Mouse (Mus musculus) neural tube, embryonic 13.5 days (tissue): ENCODE measurements at regions not wholly inside any gene's neighbourhood (a gene's known extent, or its start where the extent isn't known, plus 50 kb on each side); places are given as distances from the start of the nearest gene placed in this dataset.

ENCODE experiments used
- ATAC-seq: fragments of 200-750 bp; cut with Nextera tagmentation; 2 replicates; pipeline ENCODE4 v1.8.0; 2017; ENCODE audit warnings: low read depth, mild to moderate bottlenecking, moderate TSS enrichment, moderate library complexity
- H3K27ac ChIP-seq: fragments of 300-500 bp; sonication (generic); replicated peaks from 2 replicates; pipeline ENCODE4 v1.5.1; 2015; ENCODE audit warnings: moderate library complexity, mild to moderate bottlenecking, inconsistent platforms
- H3K27me3 ChIP-seq: fragments of 300-500 bp; sonication (generic); 2 replicates; pipeline ENCODE4 v1.6.1; 2015; ENCODE audit warnings: mild to moderate bottlenecking, inconsistent platforms
- H3K36me3 ChIP-seq: fragments of 300-500 bp; sonication (generic); 2 replicates; pipeline ENCODE4 v1.6.1; 2015; ENCODE audit warnings: mild to moderate bottlenecking, inconsistent platforms
- H3K4me1 ChIP-seq: fragments of 300-500 bp; sonication (generic); replicated peaks from 2 replicates; pipeline ENCODE4 v1.6.1; 2015; ENCODE audit warnings: inconsistent platforms
- H3K4me2 ChIP-seq: fragments of 300-500 bp; sonication (generic); 2 replicates; pipeline ENCODE4 v1.6.1; 2015; ENCODE audit warnings: inconsistent platforms, mild to moderate bottlenecking, moderate library complexity
- H3K4me3 ChIP-seq: fragments of 300-500 bp; sonication (generic); 2 replicates; pipeline ENCODE4 v1.5.1; 2015; ENCODE audit warnings: mild to moderate bottlenecking, inconsistent platforms
- H3K9ac ChIP-seq: fragments of 300-500 bp; sonication (generic); 2 replicates; pipeline ENCODE4 v1.6.1; 2015; ENCODE audit warnings: moderate library complexity, mild to moderate bottlenecking, inconsistent platforms
- H3K9me3 ChIP-seq: fragments of 300-500 bp; sonication (generic); 2 replicates; pipeline ENCODE4 v1.6.1; 2016; ENCODE audit warnings: inconsistent platforms
- whole genome bisulfite sequencing: fragments of 180-500 bp; shearing (Covaris S2); methylation state at CpG from one replicate; pipeline ENCODE4 v1.1.7; 2015; 5-methylcytosine and 5-hydroxymethylcytosine counted together

GRCm38 (mm10) chr4:55812846-55813245 is 280.6 kb upstream of the Klf4 start:
- ATAC-seq = no peak
- 87% methylated on average over 8 of the region's 8 CpGs for WGBS
- H3K9me3 ChIP-seq = no peaks in the 10 kb centered on the region

GRCm38 (mm10) chr4:55811656-55812055 is 279.4 kb upstream of the Klf4 start:
- H3K9me3 ChIP-seq = no peaks in the 10 kb centered on the region
- no peaks in the 10 kb centered on the region for H3K4me1 ChIP-seq
- no peak for ATAC-seq
- H3K27ac ChIP-seq = no peak overlapping the region
- no peak overlapping the region for H3K4me3 ChIP-seq
- no peak overlapping the region for H3K9ac ChIP-seq
- no peak overlapping the region for H3K4me2 ChIP-seq
- no peaks in the 10 kb centered on the region for H3K27me3 ChIP-seq
- WGBS = 76% methylated on average over 3 of the region's 3 CpGs
- no peaks in the 10 kb centered on the region for H3K36me3 ChIP-seq

More at GRCm38 (mm10) chr4:55812846-55813245, 280.6 kb upstream of the Klf4 start:
- no peaks in the 10 kb centered on the region for H3K36me3 ChIP-seq
- no peak overlapping the region for H3K27ac ChIP-seq
- no peaks in the 10 kb centered on the region for H3K27me3 ChIP-seq
- H3K4me2 ChIP-seq = no peak overlapping the region
- no peaks in the 10 kb centered on the region for H3K4me1 ChIP-seq
- H3K4me3 ChIP-seq = no peak overlapping the region
- no peak overlapping the region for H3K9ac ChIP-seq

GRCm38 (mm10) chr4:55808501-55808900 is 276.2 kb upstream of the Klf4 start:
- no peak for ATAC-seq

GRCm38 (mm10) chr4:55806799-55807198 is 274.5 kb upstream of the Klf4 start:
- H3K27ac ChIP-seq = no peak overlapping the region
- no peaks in the 10 kb centered on the region for H3K4me1 ChIP-seq
- H3K9ac ChIP-seq = no peak overlapping the region
- H3K9me3 ChIP-seq = no peaks in the 10 kb centered on the region
- no peaks in the 10 kb centered on the region for H3K36me3 ChIP-seq
- no peak overlapping the region for H3K4me2 ChIP-seq
- H3K4me3 ChIP-seq = no peak overlapping the region
- H3K27me3 ChIP-seq = no peaks in the 10 kb centered on the region
- 86% methylated on average over 3 of the region's 3 CpGs for WGBS
- ATAC-seq = no peak

More at GRCm38 (mm10) chr4:55808501-55808900, 276.2 kb upstream of the Klf4 start:
- no peak overlapping the region for H3K4me3 ChIP-seq
- H3K4me1 ChIP-seq = no peaks in the 10 kb centered on the region
- no peak overlapping the region for H3K27ac ChIP-seq
- no peaks in the 10 kb centered on the region for H3K27me3 ChIP-seq
- H3K9me3 ChIP-seq = no peaks in the 10 kb centered on the region
- 74% methylated on average over 5 of the region's 5 CpGs for WGBS
- H3K36me3 ChIP-seq = no peaks in the 10 kb centered on the region
- no peak overlapping the region for H3K4me2 ChIP-seq
- no peak overlapping the region for H3K9ac ChIP-seq

- H3K9ac ChIP-seq = no peak overlapping the region
- no peaks in the 10 kb centered on the region for H3K4me1 ChIP-seq
- H3K9me3 ChIP-seq = no peaks in the 10 kb centered on the region
- no peak for ATAC-seq
- no peak overlapping the region for H3K27ac ChIP-seq
- H3K4me2 ChIP-seq = no peak overlapping the region
- no peaks in the 10 kb centered on the region for H3K36me3 ChIP-seq
- no peaks in the 10 kb centered on the region for H3K27me3 ChIP-seq
- no peak overlapping the region for H3K4me3 ChIP-seq
- 77% methylated on average over 6 of the region's 6 CpGs for WGBS
Measured at GRCm38 (mm10) chr4:55805255-55806051, 273.2 kb upstream of the Klf4 start.

- ATAC-seq = no peak
- no peak overlapping the region for H3K27ac ChIP-seq
- 88% methylated on average over 4 of the region's 4 CpGs for WGBS
- no peak overlapping the region for H3K4me2 ChIP-seq
- H3K4me1 ChIP-seq = no peaks in the 10 kb centered on the region
- H3K9ac ChIP-seq = no peak overlapping the region
- no peaks in the 10 kb centered on the region for H3K27me3 ChIP-seq
- H3K9me3 ChIP-seq = no peaks in the 10 kb centered on the region
- H3K4me3 ChIP-seq = no peak overlapping the region
- no peaks in the 10 kb centered on the region for H3K36me3 ChIP-seq
Measured at GRCm38 (mm10) chr4:55802101-55802500, 269.8 kb upstream of the Klf4 start.

GRCm38 (mm10) chr4:55798099-55798498 is 265.8 kb upstream of the Klf4 start:
- Histone ChIP-seq H3K4me2 (no peak overlapping the region), H3K27me3 (no peaks in the 10 kb centered on the region), H3K4me1 (no peaks in the 10 kb centered on the region), H3K9ac (no peak overlapping the region), H3K27ac (no peak overlapping the region), H3K36me3 (no peaks in the 10 kb centered on the region), H3K9me3 (no peaks in the 10 kb centered on the region), H3K4me3 (no peak overlapping the region)
- ATAC-seq = no peak
- 86% methylated on average over 6 of the region's 6 CpGs for WGBS

GRCm38 (mm10) chr4:55781329-55781847 is 249.1 kb upstream of the Klf4 start:
- Histone ChIP-seq H3K4me3 (no peak overlapping the region), H3K9me3 (no peaks in the 10 kb centered on the region), H3K4me2 (no peak overlapping the region), H3K27me3 (no peaks in the 10 kb centered on the region), H3K36me3 (no peaks in the 10 kb centered on the region), H3K9ac (no peak overlapping the region), H3K27ac (no peak overlapping the region), H3K4me1 (no peaks in the 10 kb centered on the region)
- no peak for ATAC-seq

GRCm38 (mm10) chr4:55779581-55779980 is 247.3 kb upstream of the Klf4 start:
- no peaks in the 10 kb centered on the region for H3K27me3 ChIP-seq
- H3K4me1 ChIP-seq = no peaks in the 10 kb centered on the region
- H3K9ac ChIP-seq = no peak overlapping the region
- ATAC-seq = no peak
- no peak overlapping the region for H3K4me3 ChIP-seq
- H3K27ac ChIP-seq = no peak overlapping the region
- H3K36me3 ChIP-seq = no peaks in the 10 kb centered on the region
- 77% methylated on average over 4 of the region's 4 CpGs for WGBS
- no peaks in the 10 kb centered on the region for H3K9me3 ChIP-seq
- no peak overlapping the region for H3K4me2 ChIP-seq

GRCm38 (mm10) chr4:55775858-55776257 is 243.6 kb upstream of the Klf4 start:
- Histone ChIP-seq H3K27me3 (no peaks in the 10 kb centered on the region), H3K4me1 (no peaks in the 10 kb centered on the region), H3K4me3 (no peak overlapping the region), H3K9ac (no peak overlapping the region), H3K4me2 (no peak overlapping the region), H3K9me3 (no peaks in the 10 kb centered on the region), H3K36me3 (no peaks in the 10 kb centered on the region), H3K27ac (no peak overlapping the region)
- no peak for ATAC-seq
- 84% methylated on average over 7 of the region's 7 CpGs for WGBS

GRCm38 (mm10) chr4:55774571-55774970 is 242.3 kb upstream of the Klf4 start:
- Histone ChIP-seq H3K4me2 (no peak overlapping the region), H3K4me3 (no peak overlapping the region), H3K9me3 (no peaks in the 10 kb centered on the region), H3K36me3 (no peaks in the 10 kb centered on the region), H3K27ac (no peak overlapping the region), H3K4me1 (no peaks in the 10 kb centered on the region), H3K9ac (no peak overlapping the region), H3K27me3 (no peaks in the 10 kb centered on the region)
- no peak for ATAC-seq
- WGBS = 92% methylated on average over 4 of the region's 4 CpGs

- H3K4me2 ChIP-seq = no peak overlapping the region
Measured at GRCm38 (mm10) chr4:55769656-55770055, 237.4 kb upstream of the Klf4 start.

GRCm38 (mm10) chr4:55768325-55768724 is 236.1 kb upstream of the Klf4 start:
- H3K4me3 ChIP-seq = no peak overlapping the region
- ATAC-seq = no peak
- 96% methylated on average over 6 of the region's 6 CpGs for WGBS
- H3K36me3 ChIP-seq = no peaks in the 10 kb centered on the region
- H3K9me3 ChIP-seq = no peaks in the 10 kb centered on the region
- H3K9ac ChIP-seq = no peak overlapping the region
- H3K4me1 ChIP-seq = no peaks in the 10 kb centered on the region
- no peaks in the 10 kb centered on the region for H3K27me3 ChIP-seq
- H3K4me2 ChIP-seq = no peak overlapping the region
- H3K27ac ChIP-seq = no peak overlapping the region

More at GRCm38 (mm10) chr4:55769656-55770055, 237.4 kb upstream of the Klf4 start:
- no peaks in the 10 kb centered on the region for H3K4me1 ChIP-seq
- 86% methylated on average over 3 of the region's 3 CpGs for WGBS
- no peak overlapping the region for H3K4me3 ChIP-seq
- H3K9ac ChIP-seq = no peak overlapping the region
- H3K27ac ChIP-seq = no peak overlapping the region
- no peaks in the 10 kb centered on the region for H3K36me3 ChIP-seq
- H3K9me3 ChIP-seq = no peaks in the 10 kb centered on the region
- no peaks in the 10 kb centered on the region for H3K27me3 ChIP-seq
- no peak for ATAC-seq
